Mouse (Mus musculus) frontal cortex, postnatal 14 days (tissue): ENCODE results near the gene Acsl6.

Source experiments
- DNase-seq, 2 experiments: peaks; one replicate each; pipeline ENCODE4 v3.0.0; 2022; ENCODE audit warnings: low spot score in 2 of 2

Gene Acsl6

DNA sequence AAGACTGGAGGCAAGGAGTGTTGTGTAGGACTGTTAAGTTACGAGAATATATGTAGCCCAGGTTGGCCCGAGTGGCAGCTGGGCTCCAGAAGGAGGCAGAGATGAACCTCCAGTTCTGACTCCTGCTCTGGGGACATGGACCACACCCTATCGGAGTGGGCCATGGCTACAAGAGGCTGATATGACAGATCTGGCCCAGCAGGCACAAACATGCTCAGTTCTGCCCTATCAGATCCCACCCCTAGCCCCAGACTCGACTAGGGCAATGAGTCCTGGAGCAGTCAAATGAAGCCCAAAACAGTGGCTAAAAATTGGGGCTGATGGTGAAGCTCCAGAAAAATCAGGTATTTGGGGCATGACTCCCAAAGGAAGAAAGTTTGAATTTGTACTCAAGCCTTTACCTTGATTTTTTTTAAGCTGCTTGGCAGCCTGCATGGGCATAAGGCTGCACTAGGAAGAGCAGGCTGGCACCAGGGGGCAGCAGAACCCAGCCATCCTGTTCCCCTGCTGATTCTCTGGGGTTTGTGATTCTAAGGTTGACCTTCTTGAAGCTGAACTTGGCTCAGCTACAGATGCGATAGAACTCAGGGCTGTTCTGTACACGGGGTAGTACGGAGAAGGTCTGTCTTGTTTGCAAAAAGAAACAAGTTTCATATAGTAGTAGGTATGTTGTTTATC is 3.7 kb downstream of the Acsl6 start:
- DNase-seq: no peak

DNA sequence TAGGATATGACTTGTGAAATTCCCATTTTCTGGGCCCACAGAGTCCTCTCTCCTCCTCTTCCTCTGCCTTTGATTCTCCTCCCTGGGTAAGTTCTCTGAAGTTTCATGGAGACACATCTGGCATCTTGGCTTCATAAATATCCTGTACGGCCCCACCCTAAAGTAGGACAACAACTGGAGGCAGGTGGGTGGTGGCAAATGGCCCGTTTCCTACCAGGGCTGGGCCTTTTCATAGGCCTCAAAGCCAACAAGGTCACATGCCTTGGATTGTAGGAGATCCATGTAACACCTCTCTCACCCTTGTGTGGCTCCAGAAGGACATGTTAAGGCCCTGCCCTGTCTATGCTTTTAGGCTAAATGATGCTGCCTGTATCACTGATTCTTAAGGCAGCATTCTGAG is 7.0 kb downstream of the Acsl6 start:
- no peak for DNase-seq

DNA sequence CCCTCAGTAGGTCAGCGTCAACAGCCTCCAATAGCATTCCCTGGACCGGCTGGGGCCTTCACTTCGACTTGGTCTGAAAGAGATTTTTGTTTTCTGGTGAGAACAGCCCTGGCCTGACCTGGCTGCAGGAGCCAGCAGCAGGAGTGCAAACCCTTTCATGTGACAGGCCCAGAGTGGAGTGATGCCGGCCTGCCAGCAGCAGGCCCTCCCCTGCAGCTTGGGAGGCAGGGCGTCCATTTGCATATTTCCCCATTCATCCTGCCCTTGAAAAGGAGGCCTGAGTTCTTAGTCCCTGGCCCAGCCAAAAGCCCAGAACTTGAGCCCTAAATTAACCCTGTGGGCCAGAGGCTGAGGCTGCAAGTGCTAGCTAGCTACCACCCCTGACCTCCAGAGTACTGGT is 8.4 kb downstream of the Acsl6 start:
- peak in 1 of 2 experiments; percentile 49 for DNase-seq

DNA sequence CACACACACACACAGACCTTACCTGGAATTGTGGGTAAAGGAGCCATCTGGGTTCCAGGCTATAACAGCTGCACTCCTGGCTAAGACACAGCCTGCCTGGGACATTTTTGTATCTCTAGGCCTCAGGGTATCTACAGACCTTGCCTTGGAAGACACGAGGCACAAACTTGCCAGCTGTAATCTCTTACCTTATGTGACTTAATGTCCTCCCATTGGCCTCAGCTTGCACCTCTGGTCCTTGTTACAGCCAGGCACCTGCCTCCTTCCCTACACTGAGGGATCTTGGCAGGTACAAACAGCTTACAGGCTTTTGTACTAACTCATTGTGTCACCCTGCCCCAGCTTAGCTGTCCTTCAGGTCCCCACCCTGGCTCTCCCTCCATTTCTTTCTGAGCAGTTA is 9.0 kb downstream of the Acsl6 start:
- no peak for DNase-seq

DNA sequence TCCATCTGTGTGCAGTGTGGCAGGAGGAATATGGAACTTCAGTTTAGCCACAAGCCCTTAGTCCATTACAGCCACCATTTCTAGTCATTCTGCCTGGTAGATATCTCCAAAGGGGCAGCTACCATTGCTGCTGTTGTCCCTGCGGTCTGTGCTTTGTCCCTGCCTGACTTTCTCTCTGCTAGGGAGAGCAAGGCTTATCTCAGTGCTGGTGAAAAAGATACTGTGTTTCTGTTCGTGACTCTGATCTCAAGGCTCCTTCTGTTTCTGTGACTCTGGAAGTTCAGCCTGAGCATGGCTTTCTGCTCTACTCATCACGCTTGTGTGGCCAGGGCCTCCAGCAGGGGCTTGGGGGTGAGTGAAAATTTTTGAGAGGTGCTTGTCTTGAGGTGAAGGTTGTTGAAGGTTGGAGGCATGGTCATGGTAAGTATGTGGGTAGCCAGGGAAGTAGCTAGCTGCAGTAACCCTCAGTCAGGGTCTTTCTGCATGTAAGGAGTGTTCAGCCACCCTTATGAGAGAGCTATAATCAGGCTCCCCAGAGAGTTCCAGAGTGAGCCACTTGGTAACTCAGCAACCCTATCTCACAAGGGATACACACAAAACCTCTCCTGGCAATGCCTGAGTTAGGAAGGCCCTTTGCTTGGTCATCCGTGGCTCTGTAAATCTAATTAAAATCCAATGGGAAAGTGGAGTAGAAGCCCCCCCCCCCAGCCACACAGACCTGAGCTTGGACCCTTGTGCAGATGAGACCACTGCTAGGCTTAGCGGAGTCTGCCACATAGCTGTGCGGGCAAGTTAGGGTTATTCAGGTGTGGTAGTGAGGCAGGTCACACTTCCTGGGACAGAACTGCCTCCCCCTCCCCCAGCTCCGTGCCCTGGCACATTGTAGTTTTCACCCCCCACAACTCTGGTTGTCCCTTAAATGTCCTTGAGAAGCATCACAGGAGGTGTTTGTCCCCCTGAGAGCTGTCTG is 10.1 kb downstream of the Acsl6 start:
- DNase-seq: peak in 1 of 2 experiments; percentile 3

DNA sequence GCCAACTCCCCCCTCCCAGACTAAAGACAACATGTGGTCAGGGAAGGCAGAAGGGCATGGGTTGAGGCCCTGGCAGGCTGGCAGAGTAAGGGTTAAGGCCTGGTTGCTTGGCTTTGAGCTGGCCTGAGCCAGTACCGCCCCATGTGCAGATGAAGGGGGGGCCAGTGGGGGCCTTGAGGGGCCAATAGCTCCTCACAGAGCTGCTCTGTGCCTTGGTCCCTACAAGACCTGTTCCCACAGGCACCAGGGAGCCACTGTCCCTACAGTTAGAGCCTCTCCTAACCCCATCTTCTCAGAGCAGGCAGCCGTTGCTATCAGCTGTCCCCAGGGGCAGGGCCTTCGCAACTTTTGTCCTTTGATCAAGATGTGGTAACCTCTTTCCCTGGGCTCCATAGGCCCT is 11.1 kb downstream of the Acsl6 start:
- DNase-seq: peak; percentile 28 to 44

DNA sequence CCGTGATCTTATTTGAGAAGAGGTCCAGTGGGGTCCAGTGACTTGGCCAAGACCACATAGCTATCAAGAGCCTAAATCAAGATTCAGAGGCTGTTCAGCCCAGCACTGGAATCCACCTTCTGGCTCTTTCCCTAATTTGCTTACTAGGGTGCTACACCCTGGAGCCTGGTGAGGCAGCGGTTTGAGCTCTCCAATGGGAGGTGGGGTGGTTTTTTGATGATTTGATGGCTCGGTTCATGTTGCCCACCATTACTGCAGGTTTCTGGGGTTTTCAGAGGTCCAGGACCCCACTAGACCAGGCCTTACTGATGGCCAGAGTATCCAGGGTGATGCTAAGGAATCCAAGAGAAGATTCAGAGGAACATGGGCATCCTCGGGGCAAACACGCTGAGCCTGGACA is 11.7 kb downstream of the Acsl6 start:
- peak in 1 of 2 experiments; percentile 1 for DNase-seq

DNA sequence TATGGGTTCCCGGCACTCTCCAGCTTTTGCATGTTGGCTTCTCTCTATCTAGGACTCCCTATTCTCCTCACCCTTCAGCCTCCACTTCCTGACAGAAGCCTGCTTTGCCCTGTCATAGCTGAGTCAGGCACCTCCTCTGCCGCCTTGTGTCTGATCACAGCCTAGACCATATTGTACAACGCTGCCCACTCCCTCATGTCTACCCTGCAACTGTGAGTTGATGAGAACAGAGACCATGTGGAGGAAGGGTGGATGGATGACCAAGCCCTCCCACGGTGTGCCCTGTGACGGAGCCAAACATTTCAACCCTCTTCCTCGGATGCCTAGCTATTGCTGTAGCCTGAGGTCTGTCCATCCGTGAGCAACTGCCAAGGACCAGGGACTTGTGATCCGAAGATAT is 13.8 kb downstream of the Acsl6 start:
- DNase-seq: no peak

DNA sequence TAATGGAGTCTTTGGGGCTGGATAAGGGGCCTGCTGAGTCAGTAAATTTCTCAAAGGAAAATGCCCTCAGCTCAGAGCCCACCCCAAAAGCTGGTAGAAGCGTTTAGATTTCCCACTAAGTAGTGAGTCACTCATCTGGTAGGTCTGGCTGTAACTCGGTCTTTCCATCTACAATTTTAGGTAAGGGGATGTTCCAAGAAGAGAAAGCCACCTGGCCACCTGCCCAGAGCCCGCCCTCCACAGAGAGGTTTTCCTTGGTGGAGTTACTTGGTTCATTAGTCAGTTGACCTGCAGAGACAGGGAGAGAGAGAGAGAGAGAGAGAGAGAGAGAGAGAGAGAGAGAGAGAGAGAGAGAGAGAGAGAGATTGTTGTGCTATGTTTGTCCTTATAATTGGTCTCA is 14.2 kb downstream of the Acsl6 start:
- DNase-seq: no peak

DNA sequence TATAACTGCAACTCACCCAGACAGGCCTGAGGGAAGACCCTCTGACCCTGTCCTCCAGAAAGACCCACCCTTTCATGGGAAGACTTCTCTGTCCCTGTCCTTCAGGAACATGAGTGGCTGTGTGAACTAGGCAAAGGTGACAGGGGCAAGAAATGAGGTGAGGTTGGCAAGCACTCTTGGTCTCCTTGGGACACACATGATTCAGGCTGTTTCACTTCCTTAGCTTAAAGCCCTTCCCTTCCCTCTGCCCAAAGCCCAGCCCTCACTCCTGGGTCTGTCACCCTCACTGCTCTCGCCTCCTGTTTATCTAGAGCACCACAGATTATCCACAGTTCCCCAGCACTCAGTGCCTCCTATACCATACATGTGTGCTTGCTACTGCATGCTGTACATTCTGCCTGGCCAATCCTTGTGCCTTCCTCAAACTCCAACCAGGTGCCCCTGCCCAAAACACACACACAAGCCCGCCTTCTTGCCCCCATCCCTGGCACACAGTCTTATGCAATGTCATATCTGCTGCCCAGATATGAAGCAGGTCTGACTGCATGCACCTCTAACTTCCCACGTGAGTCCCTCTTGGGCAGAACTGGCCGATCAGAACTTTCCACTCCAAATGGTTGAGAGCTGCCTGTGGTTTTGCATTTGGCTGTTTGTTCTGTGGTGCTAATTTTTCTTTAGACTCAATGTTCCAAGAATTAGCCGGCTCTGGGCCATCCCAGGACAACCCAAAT is 18.4 kb downstream of the Acsl6 start:
- DNase-seq: no peak

DNA sequence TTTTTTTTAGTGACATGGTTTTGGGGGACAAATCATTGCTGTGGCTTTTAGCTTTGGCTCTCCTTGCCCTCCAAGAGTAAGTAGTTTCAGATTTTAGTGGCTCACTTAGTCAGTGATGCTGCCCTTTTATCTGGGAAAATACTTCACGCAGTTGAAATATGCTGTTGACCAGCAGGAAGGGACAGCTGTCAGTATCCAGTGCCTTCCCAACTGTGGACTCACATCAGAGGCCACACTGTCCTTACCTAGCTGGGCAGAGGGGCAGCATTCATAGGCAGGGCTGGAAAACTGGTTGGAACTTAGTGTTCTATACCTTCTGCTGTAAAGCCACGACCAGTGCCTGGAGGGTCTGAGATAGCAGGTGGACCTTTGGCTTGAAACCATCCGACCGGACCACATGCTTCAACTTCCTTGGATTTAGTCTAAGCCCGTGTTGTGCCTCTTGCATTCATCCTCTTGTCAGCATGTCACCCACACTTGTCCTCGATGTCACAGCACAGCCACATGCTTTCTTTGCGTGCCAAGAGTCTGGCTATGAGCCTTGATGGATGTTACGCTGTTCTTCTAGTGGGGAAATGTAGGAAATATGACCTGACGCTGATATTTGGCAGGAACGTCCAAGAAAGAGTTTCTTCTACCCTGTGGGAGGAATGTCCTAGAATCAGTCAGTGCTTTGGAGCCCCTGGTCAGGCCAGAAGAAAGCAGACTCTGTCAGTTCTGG is 28.0 kb downstream of the Acsl6 start:
- DNase-seq: no peak

DNA sequence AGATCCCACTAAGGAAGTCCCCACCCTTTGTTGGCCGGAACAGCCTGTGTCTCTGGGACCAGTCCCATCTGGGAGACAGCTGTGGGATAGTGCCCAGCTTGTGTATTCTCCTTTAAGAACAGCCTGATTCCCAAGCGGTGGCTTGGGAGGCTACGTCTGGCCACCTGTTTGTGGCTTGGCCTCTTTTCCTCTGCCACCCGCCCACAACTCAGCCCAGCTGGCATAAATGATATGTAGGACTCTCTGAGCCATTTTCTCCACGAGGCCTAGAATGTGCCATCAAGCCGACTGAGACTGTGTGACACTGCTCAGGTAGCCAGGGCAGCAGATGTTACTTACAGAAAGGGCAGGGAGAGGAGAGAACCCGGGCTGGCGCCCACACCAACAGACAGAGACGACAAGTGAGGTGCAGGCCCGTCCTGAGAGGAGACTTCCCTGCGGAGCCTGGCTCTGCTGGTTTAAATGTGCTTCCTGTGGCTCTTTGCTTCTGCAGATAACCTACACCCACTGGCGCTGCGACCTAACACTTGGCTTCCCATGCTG is 32.6 kb downstream of the Acsl6 start:
- no peak for DNase-seq

DNA sequence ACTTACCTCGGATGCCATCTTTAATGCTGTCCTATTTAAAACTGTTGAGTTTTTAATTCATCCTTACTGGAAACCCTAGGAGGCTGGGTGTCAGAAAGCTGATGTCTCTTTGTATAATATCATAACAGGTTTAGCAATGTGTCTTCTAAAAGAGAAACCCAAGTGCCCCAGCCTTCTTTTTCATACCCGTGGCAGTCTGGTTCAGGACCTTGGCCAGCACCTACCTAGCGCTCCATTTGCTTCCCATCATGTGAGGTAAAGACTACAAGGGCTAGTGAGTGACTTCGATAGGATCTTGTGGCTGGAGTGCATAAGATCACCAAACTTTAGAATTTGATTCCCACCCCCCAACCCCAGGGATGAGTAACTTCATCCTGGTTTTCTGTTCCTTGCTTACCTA is 40.1 kb downstream of the Acsl6 start:
- no peak for DNase-seq

DNA sequence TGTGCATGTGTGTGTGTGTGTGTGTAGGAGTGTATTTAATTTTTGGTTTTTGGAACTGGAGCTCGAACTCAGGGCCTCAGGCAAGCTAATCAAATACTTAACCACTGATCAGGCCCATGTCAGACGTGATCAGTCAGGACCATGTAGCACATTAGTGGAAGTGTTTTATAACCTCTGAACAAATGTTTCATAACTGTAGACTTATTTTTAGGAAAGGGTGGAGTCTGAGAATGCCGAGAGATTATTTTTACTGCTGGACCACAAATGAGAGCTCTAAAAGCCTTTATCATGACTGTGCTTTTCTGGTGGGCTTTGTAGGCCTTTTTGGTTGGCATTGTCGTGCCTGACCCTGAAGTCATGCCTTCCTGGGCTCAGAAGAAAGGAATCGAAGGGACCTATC is 48.1 kb downstream of the Acsl6 start:
- no peak for DNase-seq

DNA sequence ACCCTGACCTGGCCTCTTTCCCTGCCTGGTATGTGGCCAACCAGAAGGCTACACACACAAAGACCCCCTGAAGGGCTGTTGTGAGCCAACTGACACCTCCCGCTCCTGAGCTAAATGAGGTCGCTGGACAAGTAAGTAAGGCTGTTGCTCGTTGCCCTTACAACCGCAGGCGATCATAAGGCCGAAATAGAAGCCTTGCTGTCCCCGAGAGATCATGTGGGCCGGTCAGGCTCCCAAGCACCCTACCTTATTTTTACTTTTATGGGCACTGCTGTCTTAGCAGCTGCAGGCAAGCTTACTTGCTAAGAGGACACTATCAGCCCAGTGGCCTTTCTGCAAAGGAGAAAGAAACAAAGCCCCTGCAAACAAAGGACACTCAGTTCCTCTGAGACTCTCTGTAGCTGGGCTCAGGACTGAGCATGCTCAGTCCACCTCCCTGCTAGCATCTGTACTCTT is 49.6 kb downstream of the Acsl6 start:
- no peak for DNase-seq

DNA sequence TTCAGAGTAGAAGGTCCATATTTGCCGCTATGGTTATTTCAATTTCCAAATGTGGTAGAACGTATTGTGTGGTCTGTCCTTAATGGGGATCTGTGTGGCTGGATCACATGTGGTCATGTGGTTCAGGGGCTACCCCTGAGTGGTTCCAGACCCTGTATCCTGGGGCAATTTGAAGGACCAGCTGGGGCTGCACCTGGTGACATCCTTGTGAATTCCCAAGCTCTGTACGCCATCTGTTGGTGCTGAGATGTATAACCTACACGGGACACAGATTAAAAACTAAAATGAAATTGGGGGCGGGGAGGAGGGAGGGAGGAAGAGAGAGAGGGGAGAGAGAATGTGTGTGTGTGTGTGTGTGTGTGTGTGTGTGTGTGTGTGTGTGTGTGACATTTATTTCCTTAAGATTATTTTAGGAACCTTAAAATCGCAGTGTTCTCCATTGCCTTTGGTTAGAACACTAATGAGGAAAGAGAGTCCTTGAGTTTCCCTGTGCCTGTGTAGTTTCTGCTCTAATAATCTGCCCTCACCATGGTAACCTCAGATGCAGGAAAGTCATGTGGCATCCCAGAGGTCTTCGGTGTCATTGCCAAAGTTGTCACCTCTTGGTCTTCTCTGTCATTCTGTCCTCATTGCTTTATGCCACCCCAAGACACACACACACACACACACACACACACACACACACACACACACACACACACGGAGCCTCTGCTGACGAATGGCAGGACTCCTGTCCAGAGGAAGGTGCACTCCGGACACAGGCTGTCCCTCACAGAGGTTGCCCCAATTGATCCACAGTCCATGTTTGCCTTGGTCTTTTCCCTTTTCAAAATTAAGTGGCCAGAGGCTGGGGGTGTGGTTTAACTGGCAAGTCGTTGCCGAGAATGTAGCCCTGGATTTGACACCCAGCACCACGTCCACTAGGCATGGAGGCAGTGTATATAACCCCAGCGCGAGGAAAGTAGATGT is 51.3 kb downstream of the Acsl6 start:
- DNase-seq: no peak

DNA sequence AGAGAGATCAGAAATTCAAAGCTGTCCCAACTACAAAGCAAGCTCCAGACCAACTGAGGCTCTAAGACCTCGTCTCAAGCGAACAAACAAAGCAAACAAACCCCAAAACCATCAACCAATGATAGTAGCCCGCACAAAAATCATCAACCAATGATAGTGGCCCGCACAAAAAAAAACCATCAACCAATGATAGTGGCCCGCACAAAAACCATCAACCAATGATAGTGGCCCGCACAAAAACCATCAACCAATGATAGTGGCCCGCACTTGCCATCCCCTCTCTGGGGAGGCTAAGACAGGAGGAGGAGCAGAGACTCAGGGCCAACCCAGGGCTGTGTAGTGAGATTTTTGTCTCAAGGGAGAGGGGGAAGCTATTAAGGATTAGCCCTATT is 52.0 kb downstream of the Acsl6 start:
- no peak for DNase-seq

DNA sequence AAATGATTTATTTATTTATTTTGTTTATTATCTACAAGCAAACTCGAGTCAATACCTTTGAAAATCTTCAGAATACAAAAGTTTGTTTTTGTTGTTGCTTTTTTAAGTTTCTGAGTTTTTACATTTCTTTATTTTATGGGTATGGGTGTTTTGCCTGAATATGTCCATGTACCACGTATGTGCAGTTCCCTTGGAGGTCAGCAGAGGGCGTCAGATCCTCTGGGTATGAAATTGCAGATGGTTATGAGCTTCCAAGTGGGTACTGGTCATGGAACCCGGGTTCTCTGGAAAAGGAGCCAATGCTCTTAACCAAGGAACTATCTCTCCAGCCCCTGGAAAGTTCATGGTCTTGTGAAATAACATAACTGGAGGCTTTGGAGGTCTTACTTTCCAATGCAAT is 53.1 kb downstream of the Acsl6 start:
- no peak for DNase-seq

DNA sequence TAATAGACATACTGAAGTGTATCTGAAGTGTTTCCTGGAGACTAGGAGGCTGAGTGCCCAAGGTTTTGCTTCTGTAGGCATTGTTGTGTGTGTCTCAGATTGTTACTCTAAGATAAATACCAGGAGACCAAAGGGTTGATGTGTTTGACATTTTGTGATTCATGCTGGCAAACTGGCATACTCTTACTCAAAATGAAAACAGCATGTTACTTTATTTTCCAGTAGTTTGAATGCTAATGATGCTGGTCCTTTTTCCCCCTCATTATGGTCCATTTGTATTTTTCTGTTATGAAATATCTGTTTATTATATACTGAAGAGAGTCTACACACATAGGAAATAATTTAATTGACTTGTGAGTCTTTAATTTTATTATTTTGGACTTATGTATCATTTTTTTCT is 69.0 kb downstream of the Acsl6 start:
- no peak for DNase-seq

DNA sequence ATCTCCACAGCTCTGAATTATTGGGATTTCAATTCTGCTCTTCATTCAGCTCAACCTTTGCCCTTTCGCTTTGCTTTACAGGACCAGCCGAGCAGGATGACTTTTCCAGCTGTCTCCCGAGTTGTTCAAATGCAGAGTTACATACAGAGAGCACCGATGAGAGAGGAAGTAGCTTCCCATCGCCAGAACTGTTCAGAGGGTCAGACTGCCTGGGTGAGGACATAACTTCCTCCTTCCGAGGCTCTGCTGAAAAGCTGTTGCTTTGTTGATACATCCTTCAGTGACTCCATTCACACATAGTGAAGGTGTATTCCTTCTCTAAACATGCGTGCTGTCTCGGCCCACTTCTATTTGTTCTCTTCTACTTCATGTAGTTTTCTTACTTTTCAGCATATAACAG is 86.8 kb downstream of the Acsl6 start:
- DNase-seq: no peak
